Mouse (Mus musculus) C2C12 (cell line): ENCODE data around the gene Znrf3. TPM values are rescaled to one million over a fixed set of nuclear protein-coding genes. Genes with fewer than 3 reads are reported as not detected.

ENCODE experiments used
- H3K27me3 ChIP-seq: one replicate; pipeline ENCODE4 v1.6.1; 2011; ENCODE audit not compliant: control insufficient read depth, insufficient read depth, insufficient read length
- H3K36me3 ChIP-seq: one replicate; pipeline ENCODE4 v1.6.1; 2011; ENCODE audit not compliant: control insufficient read depth, insufficient read depth
- H3K4me3 ChIP-seq: one replicate; pipeline ENCODE4 v1.5.1; 2011; ENCODE audit warnings: mild to moderate bottlenecking, control low read depth; ENCODE audit not compliant: poor library complexity, insufficient read depth, severe bottlenecking
- H3K79me2 ChIP-seq: one replicate; pipeline ENCODE4 v1.6.1; 2011; ENCODE audit not compliant: control insufficient read depth, insufficient read depth
- H3K79me3 ChIP-seq: one replicate; pipeline ENCODE4 v1.6.1; 2011; ENCODE audit warnings: low read depth, control low read depth
- H3ac ChIP-seq: one replicate; pipeline ENCODE3; 2011; ENCODE audit warnings: low read depth; ENCODE audit not compliant: control insufficient read depth, insufficient read length
- CEBPB ChIP-seq: IDR thresholded peaks from one replicate; pipeline ENCODE4 v1.6.1; 2011; ENCODE audit warnings: low read depth, mild to moderate bottlenecking, control low read depth, moderate library complexity
- CTCF ChIP-seq: IDR thresholded peaks from one replicate; pipeline ENCODE4 v1.5.1; 2011; ENCODE audit not compliant: control insufficient read depth, insufficient read depth, insufficient read length
- FOSL1 ChIP-seq: IDR thresholded peaks from one replicate; pipeline ENCODE4 v1.8.0; 2011; ENCODE audit warnings: mild to moderate bottlenecking, low read length; ENCODE audit not compliant: poor library complexity, insufficient read depth, severe bottlenecking
- MAX ChIP-seq: IDR thresholded peaks from one replicate; pipeline ENCODE4 v1.6.1; 2011; ENCODE audit warnings: mild to moderate bottlenecking, control low read depth
- MYOD1 ChIP-seq: IDR thresholded peaks from one replicate; pipeline ENCODE4 v1.6.1; 2011; ENCODE audit warnings: low read depth; ENCODE audit not compliant: control insufficient read depth, insufficient read length
- MYOG ChIP-seq: IDR thresholded peaks from one replicate; pipeline ENCODE4 v1.6.1; 2011; ENCODE audit not compliant: control insufficient read depth, insufficient read length; ENCODE audit errors: extremely low read depth
- USF1 ChIP-seq: IDR thresholded peaks from one replicate; pipeline ENCODE4 v1.6.1; 2011; ENCODE audit warnings: low read depth, mild to moderate bottlenecking, control low read depth, moderate library complexity
- polyA plus RNA-seq: library from polyadenylated mRNA; unstranded; fragments of >200 nt; fragmentation: generic; extraction: Trizol; gene quantifications from one replicate; pipeline ENCODE4 v1.2.1, GENCODE M21; 2012; ENCODE audit warnings: missing spikeins

Gene Znrf3
- polyA plus RNA-seq, 1 experiment, result 4.0 TPM

- Histone ChIP-seq H3K27me3 (no peaks in the 10 kb centered on the region), H3K36me3 (no peaks in the 10 kb centered on the region), H3ac (no peak overlapping the region), H3K79me2 (peaks cover 100% of the 10 kb centered on the region), H3K79me3 (peaks cover 84% of the 10 kb centered on the region), H3K4me3 (no peak overlapping the region)
- TF ChIP-seq MYOD1 (no peak), MYOG (no peak), USF1 (no peak), FOSL1 (no peak), CEBPB (no peak), MAX (no peak)
Measured at GRCm38 (mm10) chr11:5435493-5435892, 9.2 kb downstream of the Znrf3 start.

DNA sequence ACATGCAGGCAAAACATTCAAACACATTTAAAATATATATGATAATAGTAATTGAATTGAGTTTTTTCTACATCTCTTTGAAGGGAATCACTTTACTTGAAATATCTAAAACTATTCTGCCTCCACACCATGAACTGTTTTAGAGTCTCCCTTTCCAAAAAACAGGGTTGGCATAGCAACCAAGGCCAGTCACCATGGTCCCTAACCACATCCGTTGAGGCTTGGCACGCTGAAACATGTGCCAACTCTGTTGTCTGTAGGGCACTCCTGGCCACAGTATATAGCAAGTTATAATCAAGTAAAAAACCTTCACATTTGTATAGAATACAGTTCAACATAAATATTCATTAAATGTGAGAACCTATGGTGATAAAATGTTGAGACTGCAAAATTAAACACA, 12.3 kb downstream of the Znrf3 start:
- peak; percentile 84 for TF ChIP-seq MAX
- TF ChIP-seq MYOD1, result no peak
- TF ChIP-seq MYOG, result no peak
- H3K4me3 ChIP-seq, result no peak overlapping the region
- H3K27me3 ChIP-seq, result no peaks in the 10 kb centered on the region
- H3K79me3 ChIP-seq, result peaks cover 76% of the 10 kb centered on the region
- no peaks in the 10 kb centered on the region for H3K36me3 ChIP-seq
- peaks cover 96% of the 10 kb centered on the region for H3K79me2 ChIP-seq
- no peak overlapping the region for H3ac ChIP-seq

DNA sequence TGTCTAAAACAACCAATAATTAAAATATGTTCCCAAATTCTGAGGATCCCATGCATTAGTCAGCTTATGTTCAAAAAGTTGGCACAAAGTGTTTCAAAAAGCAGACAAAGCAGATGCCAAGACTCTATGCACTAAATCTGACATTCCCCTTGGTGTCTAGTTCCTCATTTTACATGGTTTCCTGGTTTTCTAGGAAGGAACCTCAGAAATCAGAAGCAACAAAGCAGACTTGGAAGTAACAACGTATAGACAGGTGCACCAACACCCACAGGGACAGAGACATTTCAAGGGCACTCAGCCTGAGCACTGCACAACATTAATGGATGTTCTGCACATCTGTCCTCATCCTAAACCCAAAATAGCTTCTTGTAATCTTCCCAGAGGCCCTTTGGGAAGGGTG, 13.8 kb downstream of the Znrf3 start:
- H3K4me3 ChIP-seq, result no peak overlapping the region
- H3K36me3 ChIP-seq, result no peaks in the 10 kb centered on the region
- TF ChIP-seq MYOG, result no peak
- TF ChIP-seq FOSL1, result no peak
- no peak for TF ChIP-seq MYOD1
- no peak for TF ChIP-seq USF1
- TF ChIP-seq CTCF, result no peak

GRCm38 (mm10) chr11:5429396-5430190, 15.1 kb downstream of the Znrf3 start:
- Histone ChIP-seq H3K36me3 (no peaks in the 10 kb centered on the region), H3K4me3 (no peak overlapping the region), H3K79me3 (peaks cover 68% of the 10 kb centered on the region), H3ac (no peak overlapping the region), H3K27me3 (no peaks in the 10 kb centered on the region), H3K79me2 (peaks cover 96% of the 10 kb centered on the region)
- TF ChIP-seq USF1, result no peak
- TF ChIP-seq MYOG, result no peak
- no peak for TF ChIP-seq MYOD1
- TF ChIP-seq FOSL1, result no peak
- TF ChIP-seq MAX, result no peak
- TF ChIP-seq CEBPB, result no peak
- no peak for TF ChIP-seq CTCF

More for the DNA sequence above, 13.8 kb downstream of the Znrf3 start:
- peaks cover 71% of the 10 kb centered on the region for H3K79me3 ChIP-seq
- H3ac ChIP-seq, result no peak overlapping the region
- peaks cover 96% of the 10 kb centered on the region for H3K79me2 ChIP-seq
- no peaks in the 10 kb centered on the region for H3K27me3 ChIP-seq

DNA sequence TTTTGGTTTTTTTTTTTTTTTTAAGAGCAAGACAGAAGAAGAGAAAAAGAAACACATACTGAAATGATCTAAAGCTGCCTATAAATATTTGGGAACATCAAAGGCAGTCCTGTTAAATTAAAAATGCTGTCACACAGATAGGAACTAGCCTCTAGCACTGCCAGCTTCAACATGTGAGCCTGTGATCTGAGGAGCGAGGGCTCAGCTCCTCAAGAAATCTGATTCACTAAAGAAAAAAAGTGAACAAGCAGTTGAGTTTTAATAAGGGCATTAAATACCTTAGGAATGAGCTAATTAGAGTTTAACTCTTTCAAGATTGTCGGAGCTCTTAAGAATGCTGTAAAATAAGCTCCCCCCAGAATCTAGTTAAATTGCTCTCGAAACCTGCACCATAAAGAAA, 17.4 kb downstream of the Znrf3 start:
- H3K4me3 ChIP-seq, result no peak overlapping the region
- no peak for TF ChIP-seq MAX
- no peak for TF ChIP-seq CTCF
- TF ChIP-seq MYOD1, result no peak
- no peak for TF ChIP-seq MYOG
- TF ChIP-seq FOSL1, result no peak
- no peak for TF ChIP-seq CEBPB
- no peak for TF ChIP-seq USF1
- H3K79me3 ChIP-seq, result peaks cover 68% of the 10 kb centered on the region
- no peaks in the 10 kb centered on the region for H3K27me3 ChIP-seq
- no peak overlapping the region for H3ac ChIP-seq
- H3K36me3 ChIP-seq, result no peaks in the 10 kb centered on the region
- peaks cover 96% of the 10 kb centered on the region for H3K79me2 ChIP-seq

GRCm38 (mm10) chr11:5426317-5426716, 18.3 kb downstream of the Znrf3 start:
- TF ChIP-seq MYOG (no peak), CTCF (no peak), CEBPB (no peak), FOSL1 (no peak), USF1 (no peak), MAX (no peak), MYOD1 (no peak)
- H3K36me3 ChIP-seq, result no peaks in the 10 kb centered on the region
- no peak overlapping the region for H3K4me3 ChIP-seq

More at GRCm38 (mm10) chr11:5426317-5426716, 18.3 kb downstream of the Znrf3 start:
- Histone ChIP-seq H3K27me3 (no peaks in the 10 kb centered on the region), H3ac (no peak overlapping the region), H3K79me2 (peaks cover 96% of the 10 kb centered on the region), H3K79me3 (peaks cover 61% of the 10 kb centered on the region)
